Mouse (Mus musculus): ENCODE results near the gene Tppp2. TPM values are rescaled to one million over a fixed set of nuclear protein-coding genes. Genes with fewer than 3 reads are reported as not detected.

The Tppp2 gene
- not detected in 2 replicates for polyA plus RNA-seq (2012; rRNA removed; ENCODE audit: low replicate concordance)

DNA sequence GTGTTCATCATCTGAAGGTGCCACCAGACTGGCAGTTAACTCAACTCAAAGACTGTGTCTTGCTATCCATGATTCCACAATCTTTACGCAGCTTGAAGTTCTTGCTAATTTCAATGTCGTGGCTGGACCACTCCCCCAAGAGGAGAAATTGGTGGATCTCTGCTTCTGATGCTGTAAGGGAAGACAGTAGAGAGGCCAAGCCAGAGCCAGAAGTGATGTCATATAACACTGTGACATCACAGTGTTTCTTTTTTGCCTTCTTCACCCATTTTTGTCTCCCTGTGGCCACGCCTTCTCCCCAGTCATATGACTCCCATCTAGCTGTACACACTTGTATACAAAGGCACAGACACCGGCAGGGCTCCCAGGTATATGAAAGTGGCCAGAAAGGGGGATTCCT lies at the start of gene Tppp2:
Gene Tppp2 (plus strand): TSS at position 301 of the 400 bp plus-strand sequence.

GRCm38 (mm10) chr14:51884598-51885331 lies 33.5 kb upstream of the Tppp2 start, which contains the start of gene Mettl17:
TSS of gene Mettl17 (plus strand) at chr14:51884842.

GRCm38 (mm10) chr14:51892191-51892939 lies 25.9 kb upstream of the Tppp2 start, which contains the start of gene Slc39a2:
TSS of gene Slc39a2 (plus strand) at chr14:51892889.

DNA sequence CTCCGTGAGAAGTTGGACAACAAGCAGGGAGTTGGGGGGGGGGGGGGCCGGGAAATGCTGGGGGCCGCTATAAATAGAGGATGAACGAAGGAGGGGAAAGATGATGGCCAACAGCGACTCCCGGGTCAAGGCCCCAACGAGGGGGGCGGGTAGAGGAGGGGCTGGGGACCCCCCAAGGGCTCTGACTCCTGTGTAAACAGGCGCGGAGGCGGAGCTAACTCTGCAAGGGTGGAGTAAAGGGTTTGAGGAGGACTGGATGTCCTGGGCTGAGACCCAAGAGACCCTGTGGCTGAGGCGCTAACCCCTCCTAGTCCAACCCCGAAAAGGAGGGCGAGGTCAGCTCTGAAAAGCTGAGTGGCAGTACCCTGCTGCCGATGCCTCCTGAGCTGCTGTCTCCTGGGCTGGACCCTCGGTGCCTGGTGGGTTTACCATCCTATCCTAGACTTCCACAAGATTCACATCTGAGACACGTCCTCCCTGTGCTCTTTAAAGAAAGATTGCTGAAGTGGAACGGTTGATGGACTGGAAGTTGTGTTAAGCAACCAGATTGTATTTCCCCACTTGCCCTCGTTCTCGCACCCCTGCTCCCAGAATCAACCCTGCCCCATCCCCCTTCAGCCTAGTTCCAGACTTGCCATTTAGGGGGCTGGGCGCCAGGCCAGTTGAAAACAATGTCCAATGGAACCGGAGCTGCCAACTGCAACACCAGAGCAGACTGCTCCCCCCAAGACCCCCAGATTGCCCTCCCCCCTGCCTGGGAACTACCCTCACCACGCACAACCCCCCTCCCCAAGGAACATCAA lies 4.1 kb upstream of the Tppp2 start, which contains the start of gene Ndrg2:
Gene Ndrg2 (minus strand): TSS at position 199 of the 803 bp plus-strand sequence.

DNA sequence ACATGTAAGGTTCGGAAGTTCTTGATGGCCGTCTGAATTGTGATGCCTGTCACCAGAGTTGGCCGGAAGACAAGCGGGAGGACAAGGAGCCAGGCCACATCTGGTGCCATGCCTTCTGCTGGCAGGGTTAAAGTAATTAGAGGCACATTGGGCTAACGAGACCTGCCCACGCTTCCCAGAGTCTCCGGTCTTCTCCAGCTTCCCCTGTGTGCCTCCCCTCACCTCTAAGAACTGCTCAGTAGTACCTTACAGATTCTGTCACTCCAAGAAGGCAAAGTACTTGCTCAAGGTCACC lies 4.3 kb downstream of the Tppp2 start, which contains the start of gene Rnase13:
Gene Rnase13 (minus strand): TSS at position 203 of the 295 bp plus-strand sequence.

Other genes with a start within 250 kb of the Tppp2 start
- gene Gm17079, start 223.0 kb upstream of the Tppp2 start, polyA plus RNA-seq (2012; rRNA removed; ENCODE audit: low replicate concordance): not detected in 2 replicates
- gene Gm5800, start 201.2 kb upstream of the Tppp2 start, polyA plus RNA-seq (2012; rRNA removed; ENCODE audit: low replicate concordance): not detected in 2 replicates
- gene Ang4, start 144.8 kb upstream of the Tppp2 start, polyA plus RNA-seq (2012; rRNA removed; ENCODE audit: low replicate concordance): 36.8 and 128 TPM in 2 replicates
- not detected in 2 replicates for gene AY358078, start 118.4 kb upstream of the Tppp2 start, polyA plus RNA-seq (2012; rRNA removed; ENCODE audit: low replicate concordance)
- not detected in 2 replicates for gene Ear6, start 64.7 kb upstream of the Tppp2 start, polyA plus RNA-seq (2012; rRNA removed; ENCODE audit: low replicate concordance)
- 27.0 and 44.2 TPM in 2 replicates for gene Mettl17, start 33.6 kb upstream of the Tppp2 start, polyA plus RNA-seq (2012; rRNA removed; ENCODE audit: low replicate concordance)
- 0.19 and 0.39 TPM in 2 replicates for gene Slc39a2, start 25.5 kb upstream of the Tppp2 start, polyA plus RNA-seq (2012; rRNA removed; ENCODE audit: low replicate concordance)
- gene Ndrg2, start 4.3 kb upstream of the Tppp2 start, polyA plus RNA-seq (2012; rRNA removed; ENCODE audit: low replicate concordance): 50.1 and 71.8 TPM in 2 replicates
- not detected in 2 replicates for gene Rnase13, start 4.3 kb downstream of the Tppp2 start, polyA plus RNA-seq (2012; rRNA removed; ENCODE audit: low replicate concordance)
- gene Arhgef40, start 66.3 kb downstream of the Tppp2 start, polyA plus RNA-seq (2012; rRNA removed; ENCODE audit: low replicate concordance): 22.0 and 27.8 TPM in 2 replicates
- 93.4 and 133 TPM in 2 replicates for gene Tmem253, start 97.2 kb downstream of the Tppp2 start, polyA plus RNA-seq (2012; rRNA removed; ENCODE audit: low replicate concordance)
- 69.3 and 77.5 TPM in 2 replicates for gene Zfp219, start 102.3 kb downstream of the Tppp2 start, polyA plus RNA-seq (2012; rRNA removed; ENCODE audit: low replicate concordance)
- not detected in 2 replicates for gene Olfr221, start 124.0 kb downstream of the Tppp2 start, polyA plus RNA-seq (2012; rRNA removed; ENCODE audit: low replicate concordance)
- 17.5 and 30.5 TPM in 2 replicates for gene Hnrnpc, start 185.6 kb downstream of the Tppp2 start, polyA plus RNA-seq (2012; rRNA removed; ENCODE audit: low replicate concordance)
- gene Rpgrip1, start 192.3 kb downstream of the Tppp2 start, polyA plus RNA-seq (2012; rRNA removed; ENCODE audit: low replicate concordance): 0.44 and 10.3 TPM in 2 replicates

Measured in duodenum, adult 2 months (tissue).